Mouse (Mus musculus) cerebellum, adult 11-12 months (tissue): ENCODE results near the gene Rplp2.
A peak's percentile ranks its signal among the peaks of the same experiment; 100 is the strongest.

Experiments used
- DNase-seq: peaks from one replicate; pipeline ENCODE4 v3.0.0; 2022

Rplp2 gene

GRCm38 (mm10) chr7:141485186-141485585 is 38.0 kb downstream of the Rplp2 start:
- no peak for DNase-seq

GRCm38 (mm10) chr7:141485606-141486005 is 38.4 kb downstream of the Rplp2 start:
- peak; percentile 98 for DNase-seq

- DNase-seq, result peak; percentile 65
Measured at GRCm38 (mm10) chr7:141486239-141486638, 39.1 kb downstream of the Rplp2 start.

GRCm38 (mm10) chr7:141487141-141487540 is 40.0 kb downstream of the Rplp2 start:
- no peak for DNase-seq

- no peak for DNase-seq
Measured at GRCm38 (mm10) chr7:141491151-141491550, 44.0 kb downstream of the Rplp2 start.

- peak; percentile 82 for DNase-seq
Measured at GRCm38 (mm10) chr7:141492738-141493137, 45.6 kb downstream of the Rplp2 start.

GRCm38 (mm10) chr7:141493729-141494128 is 46.6 kb downstream of the Rplp2 start:
- DNase-seq, result no peak

GRCm38 (mm10) chr7:141495379-141495778 is 48.2 kb downstream of the Rplp2 start:
- no peak for DNase-seq

- DNase-seq, result no peak
Measured at GRCm38 (mm10) chr7:141495940-141496339, 48.8 kb downstream of the Rplp2 start.

- no peak for DNase-seq
Measured at GRCm38 (mm10) chr7:141497600-141497999, 50.4 kb downstream of the Rplp2 start.
